Mouse (Mus musculus): Measurements from ENCODE around the gene Zfp687. TPM values are rescaled to one million over a fixed set of nuclear protein-coding genes. Genes with fewer than 3 reads are reported as not detected.

Gene Zfp687
- polyA plus RNA-seq (2014; fragmentation: Nextera tagmentation; extraction: Ambion mirVana): 15.4 and 17.2 TPM in 2 replicates

DNA sequence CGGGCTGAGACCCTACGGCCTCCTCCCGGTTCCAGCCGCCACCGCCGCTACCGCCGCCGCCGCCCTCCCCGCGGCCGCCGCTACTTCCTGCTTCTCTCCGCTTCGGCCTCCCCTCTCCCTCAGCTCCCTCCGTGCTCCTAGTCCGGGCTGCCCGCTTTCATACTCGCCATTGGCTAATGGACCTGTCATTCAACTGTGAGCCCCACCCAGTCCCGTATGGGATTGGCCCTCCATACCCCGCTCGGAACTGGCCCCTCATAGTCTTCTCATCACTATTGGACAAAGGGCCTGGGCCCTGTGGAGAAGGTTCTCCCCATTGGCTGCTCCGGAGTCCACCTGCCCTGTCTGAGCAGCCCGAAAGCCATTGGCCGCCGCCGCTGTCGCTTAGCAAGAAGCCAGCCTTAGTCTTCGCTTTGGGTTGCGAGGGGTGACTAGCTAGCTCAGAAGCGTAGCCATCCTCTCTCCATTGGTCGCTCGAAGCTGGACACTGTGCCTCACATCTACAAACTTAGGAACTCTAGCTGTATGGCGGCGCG is at the start of gene Zfp687:
TSS of gene Zfp687 (minus strand) at position 112 of the 536 bp plus-strand sequence.
- WGBS: under 1% methylated on average over 24 of the region's 37 CpGs
- H3K9me3 ChIP-seq (ENCODE audit: control insufficient read depth, low read length): no peaks in the 10 kb centered on the region
- no peaks in the 10 kb centered on the region for H3K27me3 ChIP-seq (ENCODE audit: control insufficient read depth, insufficient read depth, low read length)
- H3K4me1 ChIP-seq (ENCODE audit: control insufficient read depth, insufficient read depth, low read length): peaks cover 22% of the 10 kb centered on the region
- peaks cover 17% of the 10 kb centered on the region for H3K36me3 ChIP-seq (ENCODE audit: control insufficient read depth, insufficient read depth, low read length)
- ATAC-seq (ENCODE audit: low read depth): peak; percentile 99
- H3K9ac ChIP-seq (replicated peaks; ENCODE audit: low read depth, low read length): peak within 1 kb of the TSS; percentile 63
- peak within 1 kb of the TSS; percentile 91 for H3K27ac ChIP-seq (ENCODE audit: low read depth, low read length)
- peak within 1 kb of the TSS; percentile 66 for H3K4me3 ChIP-seq (ENCODE audit: low read depth, low read length)
- H3K4me2 ChIP-seq (ENCODE audit: low read depth, low read length): peak within 1 kb of the TSS; percentile 97

DNA sequence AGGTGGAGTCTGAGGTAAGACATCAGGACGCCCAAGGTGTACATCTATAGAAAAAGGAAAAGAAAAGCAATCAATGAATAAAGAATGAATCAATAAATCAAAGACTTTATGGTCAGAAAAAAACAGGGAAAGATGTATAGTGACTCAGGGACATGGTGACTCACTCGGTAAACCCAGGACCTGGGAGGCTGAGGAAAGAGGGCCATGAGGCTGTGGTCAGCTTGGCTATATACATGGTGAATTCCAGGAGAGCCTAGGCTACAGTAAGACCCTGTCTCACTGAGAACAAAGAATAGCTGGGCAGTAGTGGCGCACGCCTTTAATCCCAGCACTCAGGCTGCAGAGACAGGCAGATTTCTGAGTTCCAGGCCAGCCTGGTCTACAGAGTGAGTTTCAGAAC is 48.5 kb upstream of the Zfp687 start:
- H3K27me3 ChIP-seq (ENCODE audit: control insufficient read depth, insufficient read depth, low read length): no peaks in the 10 kb centered on the region

DNA sequence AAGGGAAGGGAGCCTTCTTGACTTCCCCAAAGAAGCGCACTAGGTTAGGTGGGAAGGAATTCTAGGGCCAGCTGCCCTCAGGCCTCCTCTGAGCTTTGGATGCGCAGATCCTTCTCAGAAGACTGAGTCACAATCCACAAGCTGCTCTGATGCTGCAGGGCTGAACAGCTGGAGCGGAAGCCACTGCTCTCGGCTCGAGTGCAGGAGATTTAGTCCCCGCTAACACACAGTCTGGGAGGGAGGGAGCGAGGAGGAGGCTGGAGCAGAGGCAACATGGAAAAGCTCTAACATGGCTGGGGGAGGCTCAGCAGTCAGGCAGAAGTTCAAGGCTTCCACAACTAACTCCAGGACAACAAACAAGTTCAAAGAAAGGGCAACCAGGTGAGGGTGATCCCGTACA is 42.8 kb upstream of the Zfp687 start:
- no peak for ATAC-seq (ENCODE audit: low read depth)
- Histone ChIP-seq H3K36me3 (ENCODE audit: control insufficient read depth, insufficient read depth, low read length) (peaks cover 41% of the 10 kb centered on the region), H3K27ac (ENCODE audit: low read depth, low read length) (no peak overlapping the region), H3K4me1 (ENCODE audit: control insufficient read depth, insufficient read depth, low read length) (no peaks in the 10 kb centered on the region), H3K4me3 (ENCODE audit: low read depth, low read length) (no peak overlapping the region), H3K4me2 (ENCODE audit: low read depth, low read length) (no peak overlapping the region), H3K27me3 (ENCODE audit: control insufficient read depth, insufficient read depth, low read length) (no peaks in the 10 kb centered on the region), H3K9me3 (ENCODE audit: control insufficient read depth, low read length) (no peaks in the 10 kb centered on the region), H3K9ac (replicated peaks; ENCODE audit: low read depth, low read length) (no peak overlapping the region)
- WGBS: 93% methylated on average over 8 of the region's 8 CpGs

More for the DNA sequence above, 48.5 kb upstream of the Zfp687 start:
- Histone ChIP-seq H3K4me1 (ENCODE audit: control insufficient read depth, insufficient read depth, low read length) (no peaks in the 10 kb centered on the region), H3K9ac (replicated peaks; ENCODE audit: low read depth, low read length) (no peak overlapping the region), H3K36me3 (ENCODE audit: control insufficient read depth, insufficient read depth, low read length) (peaks cover 86% of the 10 kb centered on the region), H3K27ac (ENCODE audit: low read depth, low read length) (no peak overlapping the region), H3K4me3 (ENCODE audit: low read depth, low read length) (no peak overlapping the region), H3K4me2 (ENCODE audit: low read depth, low read length) (no peak overlapping the region), H3K9me3 (ENCODE audit: control insufficient read depth, low read length) (no peaks in the 10 kb centered on the region)
- ATAC-seq (ENCODE audit: low read depth): no peak
- 95% methylated on average over 4 of the region's 4 CpGs for WGBS

DNA sequence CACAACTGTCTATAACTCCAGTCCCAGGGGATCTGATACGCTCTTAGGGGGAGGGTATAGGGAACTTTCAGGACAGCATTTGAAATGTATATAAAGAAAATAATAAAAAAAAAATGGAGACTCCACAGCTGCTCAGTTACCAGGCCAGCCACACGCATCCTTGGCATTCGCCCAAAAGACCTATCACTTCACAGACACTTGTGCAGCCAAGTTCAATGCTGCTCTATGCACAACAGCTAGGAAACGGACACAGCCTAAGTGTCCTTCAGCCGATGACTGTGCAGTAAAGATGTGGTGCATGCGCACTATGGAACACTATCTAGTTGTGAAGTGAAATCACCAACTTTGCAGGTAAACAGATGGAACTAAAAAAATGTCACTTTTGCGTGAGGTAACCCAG is 41.0 kb upstream of the Zfp687 start:
- Histone ChIP-seq H3K36me3 (ENCODE audit: control insufficient read depth, insufficient read depth, low read length) (peaks cover 26% of the 10 kb centered on the region), H3K4me1 (ENCODE audit: control insufficient read depth, insufficient read depth, low read length) (no peaks in the 10 kb centered on the region), H3K4me3 (ENCODE audit: low read depth, low read length) (no peak overlapping the region), H3K9ac (replicated peaks; ENCODE audit: low read depth, low read length) (no peak overlapping the region), H3K9me3 (ENCODE audit: control insufficient read depth, low read length) (no peaks in the 10 kb centered on the region), H3K27ac (ENCODE audit: low read depth, low read length) (no peak overlapping the region), H3K27me3 (ENCODE audit: control insufficient read depth, insufficient read depth, low read length) (no peaks in the 10 kb centered on the region), H3K4me2 (ENCODE audit: low read depth, low read length) (no peak overlapping the region)
- 92% methylated on average over 7 of the region's 7 CpGs for WGBS
- ATAC-seq (ENCODE audit: low read depth): no peak

DNA sequence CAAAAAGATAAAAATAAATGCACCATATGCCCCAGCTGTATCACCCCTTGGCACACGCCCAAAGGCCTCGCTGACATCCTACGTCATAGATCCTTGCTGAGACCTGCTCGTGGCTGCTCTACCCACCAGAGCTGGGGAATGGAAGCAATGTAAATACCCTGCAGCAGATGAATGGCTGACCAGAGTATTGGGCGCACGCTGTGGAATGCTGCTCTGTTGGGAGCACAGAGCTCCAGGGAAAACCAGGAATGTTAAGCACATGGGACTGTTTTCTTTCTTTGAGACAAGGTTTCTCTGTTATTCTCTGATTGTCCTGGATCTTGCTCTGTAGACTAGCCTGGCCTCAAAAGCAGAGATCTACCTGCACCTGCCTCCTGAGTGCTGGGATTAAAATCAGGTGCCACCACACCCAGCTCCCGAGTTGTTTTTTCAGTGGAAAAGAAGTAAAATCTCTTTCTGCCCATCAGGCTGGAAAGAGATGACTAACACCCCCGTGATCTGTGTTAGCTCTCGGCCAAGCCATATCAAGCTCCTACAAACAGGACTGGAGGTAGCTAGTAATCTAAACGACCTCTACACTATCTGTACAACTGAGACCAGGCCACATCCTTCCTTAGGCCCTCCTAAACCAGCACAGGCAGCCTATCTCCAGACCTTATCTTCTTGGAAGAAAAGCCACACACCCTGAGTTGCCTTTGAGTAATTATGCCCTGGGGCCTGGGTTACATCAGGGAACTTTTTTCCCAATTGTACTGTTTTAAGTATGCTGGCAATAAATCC is 39.4 kb upstream of the Zfp687 start:
- Histone ChIP-seq H3K4me1 (ENCODE audit: control insufficient read depth, insufficient read depth, low read length) (no peaks in the 10 kb centered on the region), H3K27ac (ENCODE audit: low read depth, low read length) (no peak overlapping the region), H3K27me3 (ENCODE audit: control insufficient read depth, insufficient read depth, low read length) (no peaks in the 10 kb centered on the region), H3K9me3 (ENCODE audit: control insufficient read depth, low read length) (no peaks in the 10 kb centered on the region), H3K4me2 (ENCODE audit: low read depth, low read length) (no peak overlapping the region), H3K36me3 (ENCODE audit: control insufficient read depth, insufficient read depth, low read length) (peaks cover 13% of the 10 kb centered on the region), H3K4me3 (ENCODE audit: low read depth, low read length) (no peak overlapping the region), H3K9ac (replicated peaks; ENCODE audit: low read depth, low read length) (no peak overlapping the region)
- 50% methylated on average over 10 of the region's 10 CpGs for WGBS
- ATAC-seq (ENCODE audit: low read depth): no peak

DNA sequence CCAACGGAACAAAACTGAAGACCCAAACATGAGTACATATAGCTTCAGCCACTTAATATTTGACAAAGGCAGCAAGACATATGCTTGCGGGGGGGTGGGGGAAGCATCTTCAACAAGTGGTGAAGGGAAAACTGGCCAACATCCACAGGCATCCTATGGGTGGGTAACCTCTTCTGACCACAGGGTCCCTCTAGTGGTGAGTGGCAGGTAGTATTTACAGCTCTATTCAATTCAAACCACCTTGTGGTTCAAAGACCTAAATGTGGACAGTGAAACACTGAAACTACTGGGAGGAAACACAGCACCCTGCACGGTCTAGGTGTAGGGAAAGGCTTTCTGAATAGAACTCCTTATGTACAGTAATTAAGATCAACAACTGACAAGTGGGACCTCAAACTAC is 38.5 kb upstream of the Zfp687 start:
- no peaks in the 10 kb centered on the region for H3K4me1 ChIP-seq (ENCODE audit: control insufficient read depth, insufficient read depth, low read length)
- H3K27ac ChIP-seq (ENCODE audit: low read depth, low read length): no peak overlapping the region
- no peaks in the 10 kb centered on the region for H3K27me3 ChIP-seq (ENCODE audit: control insufficient read depth, insufficient read depth, low read length)
- no peak overlapping the region for H3K4me2 ChIP-seq (ENCODE audit: low read depth, low read length)
- H3K9ac ChIP-seq (replicated peaks; ENCODE audit: low read depth, low read length): no peak overlapping the region
- H3K9me3 ChIP-seq (ENCODE audit: control insufficient read depth, low read length): no peaks in the 10 kb centered on the region
- peaks cover 4% of the 10 kb centered on the region; the same call in 1 of the 2 replicates for H3K36me3 ChIP-seq (ENCODE audit: control insufficient read depth, insufficient read depth, low read length)
- no peak for ATAC-seq (ENCODE audit: low read depth)
- WGBS: 54% methylated on average over 3 of the region's 3 CpGs
- no peak overlapping the region for H3K4me3 ChIP-seq (ENCODE audit: low read depth, low read length)

DNA sequence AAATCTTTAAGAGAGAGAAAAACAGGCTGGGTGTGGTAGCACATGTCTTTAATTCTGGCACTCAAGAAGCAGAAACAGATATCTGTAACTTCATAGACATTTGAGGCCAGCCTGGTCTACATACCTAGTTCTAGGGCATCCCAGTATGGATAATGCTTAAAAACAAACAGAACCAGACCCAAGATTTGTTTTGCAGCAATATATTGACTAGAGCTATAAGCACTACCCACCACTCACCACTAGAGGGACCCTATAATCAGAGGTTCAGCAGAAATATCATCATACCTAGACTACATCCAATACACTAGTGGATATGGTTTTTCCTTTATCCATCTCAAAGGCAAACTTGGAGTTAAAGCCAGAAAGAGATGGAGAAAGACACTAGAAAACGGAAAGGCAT is 37.7 kb upstream of the Zfp687 start:
- no peaks in the 10 kb centered on the region for H3K9me3 ChIP-seq (ENCODE audit: control insufficient read depth, low read length)
- H3K27ac ChIP-seq (ENCODE audit: low read depth, low read length): no peak overlapping the region
- ATAC-seq (ENCODE audit: low read depth): no peak
- no peaks in the 10 kb centered on the region for H3K4me1 ChIP-seq (ENCODE audit: control insufficient read depth, insufficient read depth, low read length)
- H3K4me3 ChIP-seq (ENCODE audit: low read depth, low read length): no peak overlapping the region
- WGBS: 40% methylated on average over 1 of the region's 1 CpGs
- H3K4me2 ChIP-seq (ENCODE audit: low read depth, low read length): no peak overlapping the region
- H3K36me3 ChIP-seq (ENCODE audit: control insufficient read depth, insufficient read depth, low read length): no peaks in the 10 kb centered on the region
- H3K9ac ChIP-seq (replicated peaks; ENCODE audit: low read depth, low read length): no peak overlapping the region
- no peaks in the 10 kb centered on the region for H3K27me3 ChIP-seq (ENCODE audit: control insufficient read depth, insufficient read depth, low read length)

DNA sequence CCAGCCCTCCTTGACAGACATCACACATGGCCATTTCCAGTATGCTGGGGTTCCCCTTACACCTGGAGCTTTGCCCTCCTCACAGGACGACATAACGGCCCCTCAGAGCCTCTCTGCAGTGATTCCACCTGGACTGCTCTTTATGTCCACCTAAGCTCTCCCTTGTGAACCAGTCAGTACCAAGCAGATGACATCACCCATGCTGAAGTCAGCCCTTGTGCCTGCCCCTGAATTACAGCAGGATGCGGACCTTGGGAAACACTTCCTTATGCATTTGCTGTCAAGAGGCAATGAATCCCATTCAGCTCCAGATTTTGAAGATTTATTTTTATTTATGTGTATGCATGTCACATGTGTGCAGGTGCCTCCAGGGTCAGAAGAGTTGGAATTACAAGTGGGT is 32.7 kb upstream of the Zfp687 start:
- Histone ChIP-seq H3K27ac (ENCODE audit: low read depth, low read length) (no peak overlapping the region), H3K4me3 (ENCODE audit: low read depth, low read length) (no peak overlapping the region), H3K36me3 (ENCODE audit: control insufficient read depth, insufficient read depth, low read length) (no peaks in the 10 kb centered on the region), H3K4me2 (ENCODE audit: low read depth, low read length) (no peak overlapping the region), H3K27me3 (ENCODE audit: control insufficient read depth, insufficient read depth, low read length) (no peaks in the 10 kb centered on the region), H3K9ac (replicated peaks; ENCODE audit: low read depth, low read length) (no peak overlapping the region), H3K9me3 (ENCODE audit: control insufficient read depth, low read length) (no peaks in the 10 kb centered on the region), H3K4me1 (ENCODE audit: control insufficient read depth, insufficient read depth, low read length) (no peaks in the 10 kb centered on the region)
- 73% methylated on average over 3 of the region's 3 CpGs for WGBS
- ATAC-seq (ENCODE audit: low read depth): no peak

DNA sequence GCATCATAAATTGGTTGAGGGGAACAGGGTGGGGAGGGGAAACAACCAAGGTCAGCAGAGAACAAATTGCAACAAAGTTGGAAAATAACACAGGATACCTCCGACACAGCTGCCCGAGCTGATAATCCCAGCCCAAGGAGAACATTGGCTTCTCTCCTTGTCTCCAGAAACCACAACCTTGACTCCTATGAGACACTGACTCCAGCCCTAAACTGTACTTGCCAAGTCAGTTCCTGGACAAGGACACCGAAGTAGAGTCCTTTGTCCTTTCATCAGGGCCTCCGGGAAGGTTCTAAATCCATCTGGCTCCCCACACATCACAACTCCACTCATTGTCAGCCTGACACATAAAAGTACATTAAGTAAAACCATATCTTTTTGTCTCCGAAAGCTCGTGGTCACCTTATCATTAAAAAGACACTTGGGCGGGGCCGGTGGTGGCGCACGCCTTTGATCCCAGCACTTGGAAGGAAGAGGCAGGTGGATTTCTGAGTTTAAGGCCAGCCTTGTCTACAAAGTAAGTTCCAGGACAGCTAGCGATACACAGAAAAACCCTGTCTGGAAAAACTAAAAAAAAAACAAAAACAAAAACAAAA is 31.3 kb upstream of the Zfp687 start:
- Histone ChIP-seq H3K4me2 (ENCODE audit: low read depth, low read length) (no peak overlapping the region), H3K4me1 (ENCODE audit: control insufficient read depth, insufficient read depth, low read length) (peaks cover 2% of the 10 kb centered on the region), H3K36me3 (ENCODE audit: control insufficient read depth, insufficient read depth, low read length) (no peaks in the 10 kb centered on the region), H3K4me3 (ENCODE audit: low read depth, low read length) (no peak overlapping the region), H3K9me3 (ENCODE audit: control insufficient read depth, low read length) (no peaks in the 10 kb centered on the region), H3K27ac (ENCODE audit: low read depth, low read length) (no peak overlapping the region), H3K27me3 (ENCODE audit: control insufficient read depth, insufficient read depth, low read length) (no peaks in the 10 kb centered on the region), H3K9ac (replicated peaks; ENCODE audit: low read depth, low read length) (no peak overlapping the region)
- 91% methylated on average over 11 of the region's 11 CpGs for WGBS
- no peak for ATAC-seq (ENCODE audit: low read depth)
